Mouse (Mus musculus) large intestine, adult 2 months (tissue): Measurements from ENCODE around the gene Hps5. TPM values are rescaled to one million over a fixed set of nuclear protein-coding genes. Genes with fewer than 3 reads are reported as not detected.
A peak's percentile ranks its signal among the peaks of the same experiment; 100 is the strongest.
"Not testable (repeated sequence)": the region's sequence is repeated elsewhere in the genome, so short reads cannot be mapped to it uniquely, and the experiment has no call there.

Source experiments
- DNase-seq: peaks from one replicate; pipeline ENCODE4 v3.0.0-alpha.2; 2012; ENCODE audit warnings: low read depth, low spot score
- WGBS: fragments of 180-500 bp; shearing (Covaris S2); methylation state at CpG from one replicate; pipeline ENCODE4 v1.1.7; 2018; 5-methylcytosine and 5-hydroxymethylcytosine counted together
- polyA plus RNA-seq: library from polyadenylated mRNA; depleted of rRNA; stranded (reverse); fragments of >200 nt; gene quantifications from 2 replicates; pipeline ENCODE4 v1.2.3, GENCODE M21; 2012; rRNA removed

Gene Hps5
- 27.6 and 33.9 TPM in 2 replicates for polyA plus RNA-seq

DNA sequence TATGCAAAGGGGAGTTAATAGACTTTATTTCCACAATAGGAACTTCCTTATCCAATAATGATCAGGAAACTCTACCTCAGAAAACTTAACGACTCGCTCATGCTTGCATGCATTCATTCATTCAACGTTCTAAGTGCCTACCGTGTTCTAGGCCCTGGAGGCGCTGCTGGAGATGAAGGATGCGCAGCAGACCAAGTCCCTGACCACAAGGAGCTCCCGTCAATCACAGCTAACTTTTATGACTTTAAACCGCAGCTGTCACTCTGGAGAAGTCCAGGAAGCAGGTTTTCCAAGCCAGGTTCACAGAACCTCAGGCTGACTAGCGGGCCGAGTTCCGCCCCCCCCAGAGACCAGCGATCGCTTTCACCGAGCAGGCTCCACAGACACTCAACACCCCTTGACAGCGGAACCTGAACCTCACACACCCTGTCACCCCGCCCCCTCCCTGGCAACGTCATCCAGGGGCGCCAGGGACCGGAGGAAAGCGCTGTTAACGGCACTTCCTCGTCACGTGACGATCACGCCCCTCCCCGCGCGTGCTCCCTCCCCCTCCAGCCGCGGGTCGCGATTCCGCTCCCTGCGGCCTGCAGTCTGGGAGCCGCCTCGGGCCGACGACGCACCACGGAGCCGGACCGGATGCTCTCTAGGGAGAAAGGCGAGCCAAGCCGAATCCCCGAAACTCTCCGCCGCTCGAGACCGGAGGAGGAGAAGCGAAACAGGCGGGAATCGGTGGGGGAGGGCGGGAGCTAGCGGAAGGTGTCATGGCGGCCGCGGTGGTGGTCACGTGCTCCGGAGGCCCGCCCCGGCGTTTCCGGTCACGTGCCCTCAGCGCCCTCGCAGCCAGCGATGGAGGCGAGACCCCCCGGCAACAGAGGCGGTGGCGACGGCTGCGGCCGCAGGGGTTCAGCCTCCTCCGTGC, at the start of gene Hps5, which contains the start of gene Gtf2h1:
TSS of gene Hps5 (minus strand) at position 778 of the 919 bp plus-strand sequence.
TSS of gene Gtf2h1 (plus strand) at position 817 of the 919 bp plus-strand sequence.
- under 1% methylated on average over 74 of the region's 75 CpGs for WGBS
- peak; percentile 94 for DNase-seq

DNA sequence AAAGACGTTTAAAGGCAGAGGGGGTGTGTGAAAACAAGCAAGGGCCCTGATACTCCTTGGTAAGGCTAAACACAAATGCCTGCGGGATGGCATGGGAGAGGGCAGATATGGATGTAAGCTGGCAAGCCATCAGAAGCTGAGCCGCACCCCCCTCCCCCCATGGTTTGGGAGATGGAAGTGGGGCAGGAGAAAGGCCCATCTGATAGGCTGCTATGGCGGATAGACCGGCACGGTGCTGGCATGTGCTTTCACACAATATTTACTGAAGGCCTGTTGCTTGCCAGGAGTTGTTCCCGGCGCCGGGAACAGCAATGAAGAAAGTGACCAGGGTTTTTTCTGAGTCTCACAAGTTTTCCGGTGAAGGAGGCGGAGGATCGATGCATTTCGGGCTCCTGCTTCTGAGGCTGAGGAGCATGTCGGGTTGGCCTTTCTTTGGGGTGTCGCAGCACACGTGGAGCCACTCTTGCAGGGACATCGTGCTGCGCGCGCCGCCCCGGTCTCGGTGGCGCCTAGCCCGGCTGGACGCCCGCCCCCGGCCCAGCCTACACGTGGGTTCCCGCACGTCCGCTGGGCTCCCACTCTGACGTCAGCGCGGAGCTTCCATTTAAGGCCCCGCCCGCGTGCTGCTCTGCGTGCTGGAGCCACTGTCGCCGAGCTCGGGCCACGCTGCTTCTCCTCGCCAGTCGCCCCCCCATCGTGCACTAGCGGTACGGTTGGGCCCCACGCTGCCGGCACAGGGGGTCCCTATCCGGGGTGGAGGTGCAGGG, 49.5 kb upstream of the Hps5 start:
- no peak for DNase-seq
- 1% methylated on average over 51 of the region's 51 CpGs for WGBS

GRCm38 (mm10) chr7:46843576-46843975, 47.7 kb upstream of the Hps5 start:
- no peak for DNase-seq
- WGBS: 70% methylated on average over 4 of the region's 4 CpGs

- WGBS: 19% methylated on average over 5 of the region's 5 CpGs
- no peak for DNase-seq
These were observed 46.4 kb upstream of the Hps5 start for GRCm38 (mm10) chr7:46842278-46842677.

GRCm38 (mm10) chr7:46840787-46841525, 45.1 kb upstream of the Hps5 start, which contains the start of gene Ldha:
TSS of gene Ldha (plus strand) at chr7:46841475.
- WGBS: 66% methylated on average over 6 of the region's 6 CpGs
- no peak for DNase-seq

- DNase-seq: no peak
- WGBS: 24% methylated on average over 4 of the region's 4 CpGs
These were observed 44.5 kb upstream of the Hps5 start for GRCm38 (mm10) chr7:46840326-46840725.

GRCm38 (mm10) chr7:46839861-46840260, 44.0 kb upstream of the Hps5 start:
- no peak for DNase-seq
- 39% methylated on average over 5 of the region's 5 CpGs for whole genome bisulfite sequencing

GRCm38 (mm10) chr7:46839446-46839845, 43.6 kb upstream of the Hps5 start:
- WGBS: 22% methylated on average over 7 of the region's 7 CpGs
- no peak for DNase-seq

DNA sequence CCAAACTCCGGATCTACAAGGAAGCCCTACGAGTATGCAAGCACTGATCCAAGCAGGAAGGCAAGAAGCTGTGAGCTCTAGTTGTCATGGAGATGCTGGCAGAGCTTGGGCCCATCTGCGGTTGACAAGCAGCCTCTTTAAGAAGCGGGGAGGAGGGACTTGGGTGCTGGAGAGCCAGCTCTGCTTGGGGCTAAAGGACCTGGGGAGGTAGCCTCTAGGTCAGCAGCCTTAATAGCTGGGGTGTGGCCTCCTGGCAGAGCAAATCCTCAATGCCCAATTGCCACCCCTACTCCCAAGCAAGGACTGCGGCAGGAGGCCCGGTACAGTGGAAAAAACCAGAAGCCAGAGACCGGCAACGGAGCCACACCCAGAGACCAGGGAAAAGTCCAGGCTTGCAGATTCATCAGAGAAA, 43.0 kb upstream of the Hps5 start:
- DNase-seq: no peak
- WGBS: 2% methylated on average over 8 of the region's 8 CpGs

DNA sequence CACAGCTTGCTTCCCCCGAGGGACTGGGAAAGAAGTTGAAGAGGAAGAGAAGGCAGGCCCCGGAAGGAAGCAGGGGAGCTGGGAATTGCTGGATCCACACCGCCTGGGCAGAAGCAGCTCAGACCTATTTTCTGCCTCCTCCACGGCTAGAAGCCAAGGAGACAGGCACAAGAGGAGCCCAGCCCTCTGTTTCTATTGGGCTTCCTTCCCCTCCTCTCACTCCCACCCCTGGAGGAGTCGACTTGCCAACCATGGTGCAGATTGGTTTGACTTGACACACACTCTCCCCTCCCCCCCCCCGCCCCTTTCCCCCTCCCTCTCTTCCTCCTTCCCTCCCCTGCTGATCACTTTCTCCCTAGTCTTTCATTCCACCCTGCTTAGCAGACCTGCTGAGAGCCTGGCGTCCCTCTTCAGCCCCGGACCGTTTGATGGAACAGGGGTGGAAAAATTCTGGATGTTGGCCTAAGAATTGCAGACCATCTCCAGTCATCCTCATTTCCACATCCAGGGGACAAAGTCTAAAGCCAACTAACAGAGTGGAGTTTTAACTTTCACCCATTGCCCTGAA, 42.3 kb upstream of the Hps5 start:
- DNase-seq: no peak
- WGBS: 3% methylated on average over 9 of the region's 9 CpGs

DNA sequence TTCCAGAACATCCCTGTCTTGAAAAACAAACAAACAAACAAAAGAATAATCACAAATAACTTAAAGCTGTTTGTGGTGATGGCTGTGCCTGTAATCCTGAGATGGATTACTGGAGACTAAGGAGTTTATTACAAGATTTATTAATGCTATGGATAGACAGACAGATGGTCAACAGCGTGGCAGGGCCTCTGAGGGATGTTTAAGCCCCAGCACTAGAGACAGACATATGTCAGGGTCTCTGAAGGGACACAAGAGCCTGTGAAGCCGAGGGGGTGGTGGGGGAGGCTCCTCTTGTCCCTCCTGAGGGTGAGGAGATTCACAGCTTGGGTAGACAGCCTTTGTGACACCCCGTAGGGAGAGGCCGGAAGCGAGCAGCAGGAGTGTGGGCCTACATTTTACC, 41.2 kb upstream of the Hps5 start:
- WGBS: 92% methylated on average over 5 of the region's 5 CpGs
- DNase-seq: no peak

GRCm38 (mm10) chr7:46836357-46836756, 40.5 kb upstream of the Hps5 start:
- WGBS: 92% methylated on average over 5 of the region's 5 CpGs

GRCm38 (mm10) chr7:46834994-46835610, 39.2 kb upstream of the Hps5 start:
- 78% methylated on average over 11 of the region's 14 CpGs for WGBS
- no peak for DNase-seq

More at GRCm38 (mm10) chr7:46836357-46836756, 40.5 kb upstream of the Hps5 start:
- no peak for DNase-seq

DNA sequence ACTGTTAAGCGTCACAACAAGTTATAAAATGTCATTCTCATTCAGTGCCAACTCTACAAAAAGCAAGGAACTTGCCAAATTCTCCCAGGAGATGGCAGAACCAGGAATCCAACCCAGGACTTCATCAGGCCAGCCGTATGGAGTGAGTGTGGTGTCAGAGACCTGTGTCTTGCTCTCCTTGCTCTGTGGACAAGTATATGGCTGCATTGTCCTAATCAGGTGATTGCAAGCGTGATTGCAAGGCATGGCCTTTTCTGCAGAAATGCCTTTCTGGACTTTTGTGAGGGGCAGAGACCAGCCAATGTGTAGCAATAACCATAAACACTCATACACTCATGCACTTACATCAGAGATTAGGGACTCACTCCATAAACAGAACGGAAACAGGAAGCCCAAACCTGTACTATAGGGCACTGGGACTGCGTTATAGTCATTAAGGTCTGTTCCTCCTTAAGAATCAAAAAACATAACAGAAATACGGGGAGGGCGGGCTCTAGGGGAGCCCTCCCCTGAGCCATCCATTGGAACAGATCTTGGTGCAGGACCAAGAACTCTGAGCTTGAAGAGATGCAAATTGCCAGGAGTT, 37.9 kb upstream of the Hps5 start:
- 27% methylated on average over 7 of the region's 7 CpGs for WGBS
- no peak for DNase-seq

GRCm38 (mm10) chr7:46833266-46833665, 37.4 kb upstream of the Hps5 start:
- DNase-seq: peak; percentile 94
- 9% methylated on average over 6 of the region's 6 CpGs for WGBS

- 94% methylated on average over 11 of the region's 11 CpGs for WGBS
These were observed 36.4 kb upstream of the Hps5 start for GRCm38 (mm10) chr7:46832112-46832810.

DNA sequence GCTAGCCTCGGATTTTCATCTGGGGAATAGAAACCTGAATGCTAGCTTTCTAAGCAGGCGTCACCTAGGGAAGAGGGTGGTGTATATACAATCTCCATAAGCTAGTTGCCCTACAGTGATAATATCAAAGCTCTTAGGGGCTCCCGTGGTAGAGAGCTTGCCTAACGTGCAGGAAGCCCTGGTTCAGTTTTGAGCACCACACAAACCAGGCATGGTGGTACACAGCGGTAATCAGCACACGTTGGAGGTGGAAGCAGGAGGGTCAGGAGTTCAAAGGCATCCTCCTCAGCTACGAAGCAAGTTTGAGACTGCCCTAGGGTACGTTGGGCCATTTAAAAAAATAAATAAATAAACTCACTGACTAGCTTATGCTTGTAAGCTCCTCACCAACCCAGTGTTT, 35.8 kb upstream of the Hps5 start:
- 82% methylated on average over 8 of the region's 8 CpGs for WGBS

More at GRCm38 (mm10) chr7:46832112-46832810, 36.4 kb upstream of the Hps5 start:
- not testable (repeated sequence) for DNase-seq

More for the DNA sequence above, 35.8 kb upstream of the Hps5 start:
- DNase-seq: no peak
